Mouse (Mus musculus): ENCODE results near the gene Tldc2. TPM values are rescaled to one million over a fixed set of nuclear protein-coding genes. Genes with fewer than 3 reads are reported as not detected.

Gene Tldc2
- total and polyA plus RNA-seq, 3 experiments, result not detected

DNA sequence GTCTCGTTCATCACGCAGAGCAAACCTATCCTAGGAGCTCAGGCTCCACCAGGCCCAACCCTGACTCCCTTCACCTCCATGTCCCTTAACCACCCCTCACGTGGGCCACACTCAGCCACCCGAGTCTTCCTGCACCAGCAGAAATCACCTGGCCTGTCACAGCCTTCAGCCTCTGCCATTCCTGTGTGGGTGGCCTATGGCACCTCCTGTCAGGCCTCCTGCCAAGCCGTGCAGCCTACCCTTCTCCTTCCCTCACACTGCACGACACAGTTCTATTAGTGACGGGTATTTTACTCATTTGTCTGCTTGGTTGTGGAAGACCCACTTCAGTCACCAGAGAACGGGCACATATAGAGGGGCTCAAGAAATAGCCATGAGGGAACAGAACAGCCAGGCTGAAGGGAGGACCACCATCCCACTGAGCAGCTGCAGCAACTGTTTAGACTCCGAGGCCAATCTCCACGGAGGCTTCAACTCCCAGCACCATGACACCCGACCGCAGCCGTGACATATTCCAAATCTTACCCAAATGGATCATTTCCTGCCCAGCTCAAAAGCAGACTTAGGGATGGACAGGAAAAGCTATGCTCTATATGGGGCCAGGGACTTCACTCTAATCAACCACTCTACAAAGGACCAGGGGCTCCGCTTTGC is 18.0 kb upstream of the Tldc2 start:
- dilution Hi-C loops (cut with MboI; ENCODE audit: extremely low pct_ligation_motif_present, extremely low pct_unique_long_range_greater_than_20kb, low sequenced_read_pairs), result no loop called here
- no peak for DNase-seq (ENCODE audit: extremely low read depth)
- TF ChIP-seq ETS1 (conservative IDR thresholded peaks at IDR 0.05; ENCODE audit: low read depth, low read length) (no peak), ELF1 (IDR thresholded peaks at IDR 0.05; ENCODE audit: low read depth, low read length) (no peak), NELFE (IDR thresholded peaks at IDR 0.05; ENCODE audit: low read depth, low read length) (no peak), KAT2A (IDR thresholded peaks at IDR 0.05; ENCODE audit: insufficient replicate concordance, low read length) (no peak), JUN (IDR thresholded peaks at IDR 0.05; ENCODE audit: insufficient read depth, low read depth, low read length) (no peak), ZC3H11A (IDR thresholded peaks at IDR 0.05; ENCODE audit: low read depth, low read length) (no peak), USF1 (IDR thresholded peaks at IDR 0.05; ENCODE audit: low read depth, low read length) (no peak), SIN3A (IDR thresholded peaks at IDR 0.05; ENCODE audit: low read length) (no peak), BHLHE40 (IDR thresholded peaks at IDR 0.05; ENCODE audit: low read depth, low read length) (no peak), PAX5 (IDR thresholded peaks at IDR 0.05; ENCODE audit: low read length) (no peak), RCOR1 (conservative IDR thresholded peaks at IDR 0.05; ENCODE audit: low read depth, low read length) (no peak), MYC (IDR thresholded peaks at IDR 0.05; ENCODE audit: low read depth, low read length) (no peak), MAFK (IDR thresholded peaks at IDR 0.05; ENCODE audit: insufficient replicate concordance, low read length) (no peak), SMC3 (IDR thresholded peaks at IDR 0.05; ENCODE audit: low read depth, low read length) (no peak), GABPA (IDR thresholded peaks at IDR 0.05; ENCODE audit: insufficient replicate concordance, low read depth, low read length) (no peak), USF2 (conservative IDR thresholded peaks at IDR 0.05; ENCODE audit: low read depth, low read length) (no peak), MEF2A (IDR thresholded peaks at IDR 0.05; ENCODE audit: borderline replicate concordance, low read depth, low read length) (no peak), ZKSCAN1 (IDR thresholded peaks at IDR 0.05; ENCODE audit: borderline replicate concordance, low read depth, low read length) (no peak), MAX (IDR thresholded peaks at IDR 0.05; ENCODE audit: low read length) (no peak)
- Histone ChIP-seq H3K9me3 (replicated peaks; ENCODE audit: low read length) (no peaks in the 10 kb centered on the region), H3K4me1 (ENCODE audit: control insufficient read depth in 1 of 2, insufficient read depth in 2 of 2) (peaks cover 34 to 75% of the 10 kb centered on the region in 2 experiments), H3K27me3 (replicated peaks) (no peaks in the 10 kb centered on the region), H3K4me3 (replicated peaks in 1 of 3; ENCODE audit: low read depth in 2 of 3, low read length in 2 of 3, poor library complexity in 1 of 3) (no peak overlapping the region), H3K4me2 (ENCODE audit: insufficient read depth, low read depth, poor library complexity, severe bottlenecking) (no peak overlapping the region), H3K9ac (ENCODE audit: insufficient read depth, low read depth) (no peak overlapping the region), H3K27ac (ENCODE audit: insufficient read depth, low read depth) (no peak overlapping the region), H3K36me3 (replicated peaks in 1 of 2; ENCODE audit: control insufficient read depth in 1 of 2, insufficient read depth in 1 of 2, low read length in 1 of 2) (no peaks in the 10 kb centered on the region), H3K79me2 (replicated peaks; ENCODE audit: control insufficient read depth, extremely low read depth, insufficient read depth, poor library complexity, severe bottlenecking) (no peaks in the 10 kb centered on the region)
- in situ Hi-C loops (cut with MboI; ENCODE audit: low pct_ligation_motif_present, low pct_unique_long_range_greater_than_20kb, low sequenced_read_pairs), result no loop called here

- no peak overlapping the region for H3K4me2 ChIP-seq (ENCODE audit: insufficient read depth, low read depth, poor library complexity, severe bottlenecking)
Observed at GRCm38 (mm10) chr2:157069355-157069735, 17.5 kb upstream of the Tldc2 start.

More at GRCm38 (mm10) chr2:157069355-157069735, 17.5 kb upstream of the Tldc2 start:
- no peak overlapping the region for H3K4me3 ChIP-seq (replicated peaks in 1 of 3; ENCODE audit: low read depth in 2 of 3, low read length in 2 of 3, poor library complexity in 1 of 3)
- H3K79me2 ChIP-seq (replicated peaks; ENCODE audit: control insufficient read depth, extremely low read depth, insufficient read depth, poor library complexity, severe bottlenecking), result no peaks in the 10 kb centered on the region
- in situ Hi-C loops (cut with MboI; ENCODE audit: low pct_ligation_motif_present, low pct_unique_long_range_greater_than_20kb, low sequenced_read_pairs), result no loop called here
- no peak for TF ChIP-seq MAX (IDR thresholded peaks at IDR 0.05; ENCODE audit: low read length)
- no peak for TF ChIP-seq JUND (conservative IDR thresholded peaks at IDR 0.05; ENCODE audit: low read depth, low read length)
- TF ChIP-seq NRF1 (IDR thresholded peaks at IDR 0.05; ENCODE audit: low read depth, low read length), result no peak
- no peak for TF ChIP-seq MEF2A (IDR thresholded peaks at IDR 0.05; ENCODE audit: borderline replicate concordance, low read depth, low read length)
- no peak for TF ChIP-seq RCOR1 (conservative IDR thresholded peaks at IDR 0.05; ENCODE audit: low read depth, low read length)
- no peak for TF ChIP-seq SIN3A (IDR thresholded peaks at IDR 0.05; ENCODE audit: low read length)
- no peak for TF ChIP-seq GABPA (IDR thresholded peaks at IDR 0.05; ENCODE audit: insufficient replicate concordance, low read depth, low read length)
- no peak for TF ChIP-seq KAT2A (IDR thresholded peaks at IDR 0.05; ENCODE audit: insufficient replicate concordance, low read length)
- TF ChIP-seq E2F4 (IDR thresholded peaks at IDR 0.05; ENCODE audit: insufficient replicate concordance, low read depth, low read length), result no peak
- no peak for TF ChIP-seq TBP (conservative IDR thresholded peaks at IDR 0.05; ENCODE audit: low read depth, low read length)
- no peak for TF ChIP-seq RAD21 (IDR thresholded peaks at IDR 0.05; ENCODE audit: low read depth, low read length)
- TF ChIP-seq JUN (IDR thresholded peaks at IDR 0.05; ENCODE audit: insufficient read depth, low read depth, low read length), result no peak
- TF ChIP-seq EP300 (IDR thresholded peaks at IDR 0.05; ENCODE audit: low read length), result no peak
- TF ChIP-seq MAZ (IDR thresholded peaks at IDR 0.05; ENCODE audit: low read depth, low read length), result no peak
- TF ChIP-seq POLR2AphosphoS2 (IDR thresholded peaks at IDR 0.05; ENCODE audit: low read depth, low read length), result no peak
- no peak for TF ChIP-seq CHD1 (IDR thresholded peaks at IDR 0.05; ENCODE audit: low read depth, low read length)
- H3K36me3 ChIP-seq (replicated peaks in 1 of 2; ENCODE audit: control insufficient read depth in 1 of 2, insufficient read depth in 1 of 2, low read length in 1 of 2), result no peaks in the 10 kb centered on the region
- no peaks in the 10 kb centered on the region for H3K27me3 ChIP-seq (replicated peaks)
- no peak overlapping the region for H3K9ac ChIP-seq (ENCODE audit: insufficient read depth, low read depth)
- dilution Hi-C loops (cut with MboI; ENCODE audit: extremely low pct_ligation_motif_present, extremely low pct_unique_long_range_greater_than_20kb, low sequenced_read_pairs), result no loop called here
- no peak for DNase-seq (ENCODE audit: extremely low read depth)
- H3K4me1 ChIP-seq (ENCODE audit: control insufficient read depth in 1 of 2, insufficient read depth in 2 of 2), result peaks cover 29 to 72% of the 10 kb centered on the region in 2 experiments
- H3K27ac ChIP-seq (ENCODE audit: insufficient read depth, low read depth), result no peak overlapping the region
- no peaks in the 10 kb centered on the region for H3K9me3 ChIP-seq (replicated peaks; ENCODE audit: low read length)

All from CH12.LX (cell line).